Comparison of ENCODE assay signal across 10 mouse cellular contexts in genomic region chr1:24249105-24249664, GRCm38 (mm10).
DNase-seq lines count a peak whose midpoint lies in the region; ATAC-seq and TF ChIP-seq lines count a peak whose summit lies in the region.
"Had no signal": no experiment of that assay in that cellular context is flagged by ENCODE, and none has a peak within 500 bp of the region (broad histone marks: within the 10 kb centered on the region; RNA-seq: fewer than 3 reads in every experiment).

No protein-coding gene starts in this region.

- no peak overlapping the region for H3K4me3 ChIP-seq in ES-E14 (ENCODE audit: insufficient read depth in 1 of 2, low read depth in 1 of 2, low read length in 2 of 2, poor library complexity in 1 of 2, severe bottlenecking in 1 of 2)
- H3K4me3 ChIP-seq in hindbrain, embryonic 15.5 days: no peak overlapping the region
- H3K4me3 ChIP-seq in limb, embryonic 14.5 days (replicated peaks; ENCODE audit: low read length): no peak overlapping the region
- H3K4me3 ChIP-seq: embryonic facial prominence, embryonic 15.5 days had no signal

- H3K9me3 ChIP-seq in ES-E14 (ENCODE audit: control insufficient read depth, insufficient read depth, low read depth, low read length): no peaks in the 10 kb centered on the region
- no peaks in the 10 kb centered on the region for H3K9me3 ChIP-seq in hindbrain, embryonic 15.5 days
- H3K9me3 ChIP-seq in limb, embryonic 14.5 days (ENCODE audit: control insufficient read depth, low read length): no peaks in the 10 kb centered on the region
- H3K9me3 ChIP-seq: embryonic facial prominence, embryonic 15.5 days had no signal

- H3K4me2 ChIP-seq in hindbrain, embryonic 15.5 days: no peak overlapping the region
- no peak overlapping the region for H3K4me2 ChIP-seq in limb, embryonic 14.5 days (replicated peaks; ENCODE audit: low read depth, low read length, severe bottlenecking)
- H3K4me2 ChIP-seq: embryonic facial prominence, embryonic 15.5 days had no signal

- DNase-seq in layer of hippocampus, adult 11-12 months (ENCODE audit: low spot score): peak; percentile 57
- DNase-seq in layer of hippocampus, postnatal 25 days (ENCODE audit: extremely low spot score in 1 of 2, low spot score in 1 of 2): no peak
- DNase-seq in ES-E14 (ENCODE audit: low read depth, low spot score): peak; percentile 11
- peak; percentile 86 for DNase-seq in cerebellum, adult 9-10 months
- DNase-seq in limb, embryonic 14.5 days (ENCODE audit: low spot score): peak; percentile 46
- peak; percentile 10 for DNase-seq in splenic B cell, adult 2 months (ENCODE audit: low read depth, low spot score)

- no peak overlapping the region for H3K27ac ChIP-seq in ES-E14 (ENCODE audit: insufficient read depth, low read depth, low read length, poor library complexity, severe bottlenecking)
- peak overlapping the region; percentile 68 for H3K27ac ChIP-seq in hindbrain, embryonic 15.5 days (replicated peaks)
- H3K27ac ChIP-seq in limb, embryonic 14.5 days (replicated peaks; ENCODE audit: low read depth, low read length): no peak overlapping the region
- H3K27ac ChIP-seq: embryonic facial prominence, embryonic 15.5 days; macrophage had no signal

- in situ Hi-C loops in ES-E14 (cut with MboI; ENCODE audit: low sequenced_read_pairs in 2 of 2, unreplicated experiment in 2 of 2): no loop called here

- TF ChIP-seq POLR2A in limb, embryonic 14.5 days (IDR thresholded peaks at IDR 0.05; ENCODE audit: borderline replicate concordance, extremely low read depth, insufficient read depth, insufficient read length): no peak

- H3K9ac ChIP-seq in ES-E14 (ENCODE audit: insufficient read depth, low read depth, low read length, poor library complexity, severe bottlenecking): no peak overlapping the region
- H3K9ac ChIP-seq in hindbrain, embryonic 15.5 days: peak overlapping the region; percentile 8; the same call in 1 of the 2 replicates
- no peak overlapping the region for H3K9ac ChIP-seq in limb, embryonic 14.5 days (ENCODE audit: low read depth, low read length, severe bottlenecking)
- H3K9ac ChIP-seq: embryonic facial prominence, embryonic 15.5 days had no signal

- peak; percentile 88 for ATAC-seq in hindbrain, embryonic 15.5 days (ENCODE audit: low FRiP score, low read depth)
- peak; percentile 60; the same call in 1 of the 2 replicates for ATAC-seq in limb, embryonic 14.5 days (ENCODE audit: low FRiP score, low read depth)
- ATAC-seq in inflammation-experienced regulatory T-cells, adult 6 months: no peak

- 43% methylated on average over 3 of the region's 3 CpGs for WGBS in hindbrain, embryonic 15.5 days
- 49% methylated on average over 3 of the region's 3 CpGs for WGBS in limb, embryonic 14.5 days

- H3K27me3 ChIP-seq in hindbrain, embryonic 15.5 days: no peaks in the 10 kb centered on the region
- H3K27me3 ChIP-seq in limb, embryonic 14.5 days (ENCODE audit: control insufficient read depth, insufficient read depth, low read length): no peaks in the 10 kb centered on the region
- no peaks in the 10 kb centered on the region for H3K27me3 ChIP-seq in splenic B cell, adult 2 months (ENCODE audit: control insufficient read depth, insufficient read depth, low read length, poor library complexity, severe bottlenecking)
- H3K27me3 ChIP-seq: embryonic facial prominence, embryonic 15.5 days had no signal

- no peaks in the 10 kb centered on the region for H3K36me3 ChIP-seq in ES-E14 (ENCODE audit: control insufficient read depth, insufficient read depth, low read length, poor library complexity, severe bottlenecking)
- H3K36me3 ChIP-seq in hindbrain, embryonic 15.5 days: no peaks in the 10 kb centered on the region
- H3K36me3 ChIP-seq in limb, embryonic 14.5 days (ENCODE audit: control insufficient read depth, insufficient read depth, low read length): 0 out of 2 replicates have a peak, but pooled peaks cover 3% of the 10 kb centered on the region
- no peaks in the 10 kb centered on the region for H3K36me3 ChIP-seq in splenic B cell, adult 2 months (ENCODE audit: control insufficient read depth, insufficient read depth, low read length, poor library complexity, severe bottlenecking)
- H3K36me3 ChIP-seq: embryonic facial prominence, embryonic 15.5 days had no signal

- H3K4me1 ChIP-seq in ES-E14 (ENCODE audit: control insufficient read depth in 2 of 2, insufficient read depth in 2 of 2, low read length in 2 of 2, poor library complexity in 1 of 2): no peaks in the 10 kb centered on the region
- peaks cover 11% of the 10 kb centered on the region for H3K4me1 ChIP-seq in hindbrain, embryonic 15.5 days (replicated peaks)
- no peaks in the 10 kb centered on the region for H3K4me1 ChIP-seq in limb, embryonic 14.5 days (ENCODE audit: control insufficient read depth, insufficient read depth, low read length)
- H3K4me1 ChIP-seq: embryonic facial prominence, embryonic 15.5 days had no signal

TF ChIP-seq in ES-E14, 5 proteins besides CTCF, POLR2A, EP300 and RAD21:
- TF ChIP-seq MAFK (IDR thresholded peaks at IDR 0.05; ENCODE audit: insufficient read depth, low read depth, low read length) (no peak), HCFC1 (IDR thresholded peaks at IDR 0.05; ENCODE audit: borderline replicate concordance, insufficient read depth, low read length) (no peak), ZNF384 (IDR thresholded peaks at IDR 0.05; ENCODE audit: low read depth, low read length) (no peak), ZC3H11A (IDR thresholded peaks at IDR 0.05; ENCODE audit: borderline replicate concordance, low read depth, low read length) (peak; percentile 32; the same call in 1 of the 2 replicates), CHD2 (IDR thresholded peaks at IDR 0.05; ENCODE audit: low read depth, low read length) (no peak)

Comparison
In these comparisons a context has a peak if more than half of its experiments do, and no peak if none do; other contexts are left out.
1. DNase-seq: peak in layer of hippocampus, adult 11-12 months (single experiment), ES-E14 (single experiment), cerebellum, adult 9-10 months (single experiment), limb, embryonic 14.5 days (single experiment) and splenic B cell, adult 2 months (single experiment); none in layer of hippocampus, postnatal 25 days (0 of 2).